Mouse (Mus musculus) myocyte (in vitro differentiated cells): ENCODE measurements at regions not wholly inside any gene's neighbourhood (a gene's known extent, or its start where the extent isn't known, plus 50 kb on each side); places are given as distances from the start of the nearest gene placed in this dataset.
"Not testable (repeated sequence)": the region's sequence is repeated elsewhere in the genome, so short reads cannot be mapped to it uniquely, and the experiment has no call there.

Experiments used
- H3K27me3 ChIP-seq: one replicate; pipeline ENCODE4 v1.6.1; 2011; ENCODE audit not compliant: control insufficient read depth, insufficient read depth, insufficient read length
- H3K36me3 ChIP-seq: one replicate; pipeline ENCODE4 v1.6.1; 2011; ENCODE audit not compliant: control insufficient read depth, insufficient read depth
- H3K4me2 ChIP-seq: one replicate; pipeline ENCODE4 v1.6.1; 2011; ENCODE audit warnings: low read depth, control low read depth
- H3K4me3 ChIP-seq: one replicate; pipeline ENCODE4 v1.5.1; 2011; ENCODE audit warnings: mild to moderate bottlenecking, control low read depth, moderate library complexity
- H3K79me2 ChIP-seq: one replicate; pipeline ENCODE4 v1.6.1; 2011; ENCODE audit not compliant: control insufficient read depth, insufficient read depth
- H3ac ChIP-seq: one replicate; pipeline ENCODE4 v1.6.1; 2011; ENCODE audit not compliant: control insufficient read depth, insufficient read length
- CEBPB ChIP-seq: IDR thresholded peaks from 2 replicates; pipeline ENCODE4 v1.6.1; 2011; ENCODE audit warnings: mild to moderate bottlenecking, moderate library complexity; ENCODE audit not compliant: poor library complexity, insufficient read depth, severe bottlenecking
- E2F4 ChIP-seq: IDR thresholded peaks from one replicate; pipeline ENCODE4 v1.6.1; 2011; ENCODE audit warnings: mild to moderate bottlenecking, control low read depth, moderate library complexity; ENCODE audit not compliant: insufficient read depth
- MAX ChIP-seq: IDR thresholded peaks from one replicate; pipeline ENCODE4 v1.6.1; 2011; ENCODE audit warnings: low read depth, mild to moderate bottlenecking, control low read depth
- MYOD1 ChIP-seq, 3 experiments: IDR thresholded peaks; one replicate each; pipeline ENCODE4 v1.6.1; 2011; ENCODE audit warnings: control low read depth in 2 of 3, low read depth in 2 of 3, mild to moderate bottlenecking in 2 of 3, moderate library complexity in 1 of 3; ENCODE audit not compliant: insufficient read length in 2 of 3, control insufficient read depth in 1 of 3
- POLR2AphosphoS2 ChIP-seq: IDR thresholded peaks from one replicate; pipeline ENCODE4 v1.6.1; 2011; ENCODE audit warnings: low read depth, control low read depth; ENCODE audit not compliant: insufficient read length
- REST ChIP-seq: IDR thresholded peaks from one replicate; pipeline ENCODE4 v1.6.1; 2011; ENCODE audit warnings: mild to moderate bottlenecking, control low read depth, moderate library complexity; ENCODE audit not compliant: insufficient read depth, insufficient read length
- TCF12 ChIP-seq: IDR thresholded peaks from one replicate; pipeline ENCODE4 v1.6.1; 2011; ENCODE audit warnings: mild to moderate bottlenecking, control low read depth; ENCODE audit not compliant: poor library complexity, insufficient read depth, severe bottlenecking
- TCF3 ChIP-seq: IDR thresholded peaks from one replicate; pipeline ENCODE4 v1.6.1; 2011; ENCODE audit warnings: low read depth, control low read depth; ENCODE audit not compliant: insufficient read length
- USF1 ChIP-seq: IDR thresholded peaks from one replicate; pipeline ENCODE4 v1.6.1; 2011; ENCODE audit warnings: low read depth, mild to moderate bottlenecking, control low read depth, moderate library complexity

DNA sequence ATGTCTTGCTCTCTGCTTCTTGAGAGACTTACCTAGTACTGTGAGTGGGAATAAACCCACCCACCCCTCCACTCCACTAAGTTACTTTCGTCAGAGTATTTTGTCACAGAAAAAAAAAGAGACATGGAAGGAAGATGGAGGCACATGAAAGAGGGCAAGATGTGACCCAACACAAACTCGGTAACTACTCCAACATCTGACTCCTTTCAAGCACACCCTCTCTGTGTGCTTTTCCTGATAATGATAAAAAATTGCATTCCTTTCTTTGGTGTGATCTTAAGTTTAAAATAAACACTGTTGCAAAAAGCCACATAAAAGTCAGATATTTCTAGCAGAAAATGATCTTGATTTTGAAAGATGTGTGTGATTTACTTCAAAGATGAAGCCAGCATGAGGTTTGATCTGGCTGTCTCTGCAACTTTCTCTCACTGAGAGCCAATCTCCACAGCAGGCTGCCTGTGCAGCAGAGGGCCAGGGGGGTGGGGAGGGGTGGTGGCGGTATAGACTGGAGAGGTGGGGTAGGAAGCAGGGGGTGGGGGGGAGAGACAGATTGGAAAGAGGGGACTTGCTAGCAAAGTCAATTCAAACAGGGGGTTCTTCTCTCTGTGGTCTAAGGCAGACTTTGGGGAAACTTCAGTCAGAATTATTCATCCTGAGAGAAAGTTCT, 153.2 kb downstream of the Tcp10c start:
- not testable (repeated sequence) for H3ac ChIP-seq, H3K4me3 ChIP-seq, H3K27me3 ChIP-seq, H3K79me2 ChIP-seq, H3K4me2 ChIP-seq, H3K36me3 ChIP-seq

DNA sequence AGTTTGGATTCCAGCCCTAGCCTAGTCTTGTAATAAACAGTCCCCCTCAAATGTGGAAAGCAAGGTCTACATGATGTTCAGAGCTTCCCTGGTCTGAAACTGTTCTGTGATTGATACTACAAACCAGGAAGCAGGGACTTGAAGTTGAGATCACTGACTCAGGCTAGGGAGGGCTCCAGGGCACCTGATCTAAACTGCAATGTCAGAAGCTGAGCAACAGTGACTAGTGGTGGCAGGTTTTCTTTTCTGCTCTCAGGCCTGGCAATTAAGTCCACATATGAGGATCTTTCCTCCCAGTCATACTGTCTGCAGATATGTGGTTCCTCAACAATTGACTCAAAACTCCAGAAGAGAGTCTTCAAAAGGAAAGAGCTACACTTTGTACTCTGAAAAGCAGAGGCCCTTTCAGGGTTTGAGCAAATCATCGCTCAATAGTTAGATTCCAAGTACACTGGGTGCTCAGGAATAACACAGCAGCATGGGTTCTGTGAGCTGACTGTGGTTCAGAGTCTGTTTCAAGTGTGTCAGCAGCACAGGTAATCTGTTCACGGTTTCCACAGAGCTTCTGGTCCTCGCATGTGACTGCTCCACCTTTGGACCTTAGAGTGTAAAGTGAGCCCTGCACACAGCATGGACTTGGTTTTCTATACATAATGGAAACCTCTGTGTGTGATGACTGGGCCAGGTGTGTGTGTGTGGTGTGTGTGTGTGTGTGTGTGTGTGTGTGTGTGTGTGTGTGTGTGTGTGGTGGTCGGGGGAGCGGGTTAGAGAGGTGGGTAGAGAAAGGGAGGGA, 165.2 kb downstream of the Tcp10c start:
- H3K4me2 ChIP-seq, H3K36me3 ChIP-seq, H3K27me3 ChIP-seq, H3ac ChIP-seq, H3K79me2 ChIP-seq, H3K4me3 ChIP-seq: not testable (repeated sequence)

DNA sequence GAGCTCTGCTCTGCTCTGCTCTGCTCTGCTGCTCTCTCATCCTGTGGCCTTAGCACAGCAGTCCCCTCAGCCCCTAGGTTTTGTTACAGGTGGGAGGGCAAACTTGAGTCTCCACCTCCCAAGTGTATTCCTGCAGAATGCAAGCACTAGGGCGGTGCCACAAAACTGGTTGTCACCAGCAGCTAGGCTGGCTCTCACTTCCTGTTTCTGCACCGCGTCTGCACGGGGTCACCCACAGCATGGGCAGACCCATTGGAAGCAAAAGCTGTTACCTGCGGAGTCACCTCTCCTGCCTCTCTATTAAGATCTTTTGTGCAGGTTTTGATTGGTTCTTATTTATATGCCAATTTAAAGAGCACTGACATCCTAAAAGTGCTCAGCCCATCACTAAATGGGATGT, 178.2 kb downstream of the Tcp10c start:
- not testable (repeated sequence) for H3K27me3 ChIP-seq, H3ac ChIP-seq, H3K36me3 ChIP-seq, H3K4me2 ChIP-seq, H3K79me2 ChIP-seq, H3K4me3 ChIP-seq

GRCm38 (mm10) chr17:13540446-13541241, 186.3 kb downstream of the Tcp10c start:
- Histone ChIP-seq H3K36me3 (no peaks in the 10 kb centered on the region), H3ac (no peak overlapping the region), H3K4me3 (no peak overlapping the region), H3K27me3 (no peaks in the 10 kb centered on the region), H3K79me2 (no peaks in the 10 kb centered on the region), H3K4me2 (no peak overlapping the region)
- no peak for TF ChIP-seq TCF12
- no peak for TF ChIP-seq E2F4
- no peak for TF ChIP-seq CEBPB

GRCm38 (mm10) chr17:13541249-13541648, 186.9 kb downstream of the Tcp10c start:
- Histone ChIP-seq H3K4me2 (no peak overlapping the region), H3K4me3 (no peak overlapping the region), H3K79me2 (no peaks in the 10 kb centered on the region), H3K27me3 (no peaks in the 10 kb centered on the region), H3ac (no peak overlapping the region), H3K36me3 (no peaks in the 10 kb centered on the region)
- TF ChIP-seq TCF3 (no peak), REST (no peak), MAX (no peak), MYOD1 (IDR thresholded peaks at IDR 0.05; ENCODE audit: control insufficient read depth in 1 of 3, insufficient read length in 2 of 3, low read depth in 2 of 3) (no peak), POLR2AphosphoS2 (no peak), E2F4 (no peak)

- TF ChIP-seq USF1: no peak
- TF ChIP-seq MYOD1 (IDR thresholded peaks at IDR 0.05; ENCODE audit: control insufficient read depth in 1 of 3, insufficient read length in 2 of 3, low read depth in 2 of 3): no peak
- TF ChIP-seq TCF12: no peak
- no peak for TF ChIP-seq MAX
- no peak for TF ChIP-seq E2F4
- no peak for TF ChIP-seq CEBPB
- H3K27me3 ChIP-seq: no peaks in the 10 kb centered on the region
- H3K4me2 ChIP-seq: peak overlapping the region; percentile 38
- no peak overlapping the region for H3ac ChIP-seq
- no peaks in the 10 kb centered on the region for H3K36me3 ChIP-seq
- H3K79me2 ChIP-seq: no peaks in the 10 kb centered on the region
- no peak overlapping the region for H3K4me3 ChIP-seq
Observed at GRCm38 (mm10) chr17:13542261-13542660, 187.9 kb downstream of the Tcp10c start.
